Mouse (Mus musculus) liver, embryonic 18 days (tissue): Measurements from ENCODE around the gene Pfkl. TPM values are rescaled to one million over a fixed set of nuclear protein-coding genes. Genes with fewer than 3 reads are reported as not detected.

Experiments
- polyA plus RNA-seq: library from polyadenylated mRNA; depleted of rRNA; stranded (reverse); fragments of >200 nt; gene quantifications from 2 replicates; pipeline ENCODE4 v1.2.3, GENCODE M21; 2012; rRNA removed

Pfkl gene
- polyA plus RNA-seq: 52.9 and 54.7 TPM in 2 replicates

GRCm38 (mm10) chr10:78009945-78010293 is at the start of gene Pfkl:
Gene Pfkl (minus strand): TSS chr10:78010083.

GRCm38 (mm10) chr10:78043406-78043836 is 33.5 kb upstream of the Pfkl start, which contains the start of gene Aire:
Gene Aire (minus strand): TSS chr10:78043610.

GRCm38 (mm10) chr10:78041647-78042046 is 31.8 kb upstream of the Pfkl start, which contains the start of gene Dnmt3l:
Gene Dnmt3l (plus strand): TSS chr10:78041947.

GRCm38 (mm10) chr10:77978351-77979350 is 31.2 kb downstream of the Pfkl start, which contains the start of gene 1810043G02Rik:
Gene 1810043G02Rik (plus strand): TSS chr10:77978524.

GRCm38 (mm10) chr10:77970481-77970880 is 39.4 kb downstream of the Pfkl start, which contains the start of gene Trpm2:
Gene Trpm2 (minus strand): TSS chr10:77970563.

Other genes starting within 250 kb of the Pfkl start
- gene Gm3238, start 238.8 kb downstream of the Pfkl start, polyA plus RNA-seq: not detected in 2 replicates
- not detected in 2 replicates for gene Gm7138, start 233.1 kb downstream of the Pfkl start, polyA plus RNA-seq
- not detected in 2 replicates for gene Gm3250, start 227.5 kb downstream of the Pfkl start, polyA plus RNA-seq
- not detected in 2 replicates for gene Gm7137, start 221.9 kb downstream of the Pfkl start, polyA plus RNA-seq
- not detected in 2 replicates for gene Gm9639, start 215.0 kb downstream of the Pfkl start, polyA plus RNA-seq
- gene Gm19668, start 210.9 kb downstream of the Pfkl start, polyA plus RNA-seq: not detected in 2 replicates
- not detected in 2 replicates for gene Gm9507, start 198.2 kb downstream of the Pfkl start, polyA plus RNA-seq
- not detected in 2 replicates for gene Gm2696, start 195.4 kb downstream of the Pfkl start, polyA plus RNA-seq
- gene Krtap10-4, start 183.0 kb downstream of the Pfkl start, polyA plus RNA-seq: not detected in 2 replicates
- not detected in 2 replicates for gene Krtap10-10, start 174.1 kb downstream of the Pfkl start, polyA plus RNA-seq
- gene Gm36176, start 163.3 kb downstream of the Pfkl start, polyA plus RNA-seq: not detected in 2 replicates
- not detected in 2 replicates for gene Gm10318, start 157.2 kb downstream of the Pfkl start, polyA plus RNA-seq
- not detected in 2 replicates for gene Gm3285, start 148.1 kb downstream of the Pfkl start, polyA plus RNA-seq
- gene Lrrc3, start 107.5 kb downstream of the Pfkl start, polyA plus RNA-seq: 17.4 and 18.2 TPM in 2 replicates
- gene Trpm2, start 39.5 kb downstream of the Pfkl start, polyA plus RNA-seq: 9.9 and 16.6 TPM in 2 replicates
- 4.6 and 5.0 TPM in 2 replicates for gene 1810043G02Rik, start 31.6 kb downstream of the Pfkl start, polyA plus RNA-seq
- 0.02 and 0.05 TPM in 2 replicates for gene Dnmt3l, start 31.9 kb upstream of the Pfkl start, polyA plus RNA-seq
- 0.02 TPM in 2 replicates for gene Aire, start 33.5 kb upstream of the Pfkl start, polyA plus RNA-seq
- 3.0 and 3.3 TPM in 2 replicates for gene Icosl, start 59.2 kb upstream of the Pfkl start, polyA plus RNA-seq
- 65.9 and 70.8 TPM in 2 replicates for gene D10Jhu81e, start 159.7 kb upstream of the Pfkl start, polyA plus RNA-seq
- gene Pwp2, start 175.1 kb upstream of the Pfkl start, polyA plus RNA-seq: 5.5 and 5.8 TPM in 2 replicates
- gene Trappc10, start 234.6 kb upstream of the Pfkl start, polyA plus RNA-seq: 11.6 and 11.9 TPM in 2 replicates